Mouse (Mus musculus): Measurements from ENCODE around the gene Slc38a8.

DNA sequence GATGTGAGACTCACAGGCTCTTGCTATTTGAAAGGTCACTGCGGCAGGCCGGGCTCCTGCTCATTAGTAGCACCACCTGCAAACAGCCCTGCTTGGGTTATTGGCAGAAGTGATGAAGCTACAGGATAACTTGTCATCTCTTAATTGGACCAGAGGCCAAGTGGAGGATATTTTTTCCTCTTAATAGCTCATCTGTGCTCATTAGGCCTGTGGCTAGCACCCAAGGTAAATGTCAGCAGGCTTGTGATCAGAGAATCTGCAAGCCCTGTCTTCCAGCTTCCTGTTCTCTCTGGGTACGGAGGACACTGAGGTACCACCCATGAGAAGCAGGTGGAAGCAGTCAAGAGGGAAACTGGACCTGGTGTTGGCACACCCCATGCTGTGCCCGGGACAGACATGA, 50.4 kb downstream of the Slc38a8 start:
- TF ChIP-seq CTCF (IDR thresholded peaks at IDR 0.05; ENCODE audit: control insufficient read depth, insufficient read depth, insufficient replicate concordance, low read depth, low read length) (no peak), POLR2A (IDR thresholded peaks at IDR 0.05; ENCODE audit: control insufficient read depth, low read depth, low read length) (no peak)
